Mouse (Mus musculus) forebrain, postnatal 0 days (tissue): ENCODE measurements at regions not wholly inside any gene's neighbourhood (a gene's known extent, or its start where the extent isn't known, plus 50 kb on each side); places are given as distances from the start of the nearest gene placed in this dataset.

Experiments
- ATAC-seq: fragments of 200-750 bp; cut with Nextera tagmentation; 2 replicates; pipeline ENCODE4 v1.8.0; 2017; ENCODE audit warnings: mild to moderate bottlenecking, moderate library complexity
- DNase-seq: peaks from one replicate; pipeline ENCODE4 v3.0.0-alpha.2; 2015
- H3K27ac ChIP-seq: fragments of 300-500 bp; sonication (generic); 2 replicates; pipeline ENCODE4 v1.5.1; 2014; ENCODE audit warnings: low read depth, mild to moderate bottlenecking, antibody characterized with exemption, low read length, moderate library complexity, mixed read lengths
- H3K27me3 ChIP-seq: fragments of 300-500 bp; sonication (generic); 2 replicates; pipeline ENCODE4 v1.6.1; 2014; ENCODE audit warnings: mild to moderate bottlenecking, low read length, mixed read lengths; ENCODE audit not compliant: insufficient read depth
- H3K36me3 ChIP-seq: fragments of 300-500 bp; sonication (generic); 2 replicates; pipeline ENCODE4 v1.6.1; 2014; ENCODE audit warnings: mild to moderate bottlenecking, moderate library complexity; ENCODE audit not compliant: insufficient read depth
- H3K4me1 ChIP-seq: fragments of 300-500 bp; sonication (generic); 2 replicates; pipeline ENCODE4 v1.6.1; 2014; ENCODE audit warnings: antibody characterized with exemption; ENCODE audit not compliant: insufficient read depth
- H3K4me2 ChIP-seq: fragments of 300-500 bp; sonication (generic); 2 replicates; pipeline ENCODE4 v1.6.1; 2014; ENCODE audit warnings: low read depth, mild to moderate bottlenecking, moderate library complexity
- H3K4me3 ChIP-seq: fragments of 300-500 bp; sonication (generic); 2 replicates; pipeline ENCODE4 v1.5.1; 2014; ENCODE audit warnings: low read depth, low read length, mixed read lengths
- H3K9ac ChIP-seq: fragments of 300-500 bp; sonication (generic); 2 replicates; pipeline ENCODE4 v1.6.1; 2014; ENCODE audit warnings: mild to moderate bottlenecking
- H3K9me3 ChIP-seq: fragments of 300-500 bp; sonication (generic); 2 replicates; pipeline ENCODE4 v1.6.1; 2016; ENCODE audit warnings: low read length
- CTCF ChIP-seq: sonication (generic); IDR thresholded peaks from 2 replicates; pipeline ENCODE4 v1.5.1; 2016; ENCODE audit warnings: antibody characterized with exemption, control low read depth, low read depth
- WGBS: fragments of 180-500 bp; shearing (Covaris S2); extraction: QIAGEN DNeasy Blood & Tissue Kit; methylation state at CpG from one replicate; pipeline ENCODE4 v1.1.7; 2014; 5-methylcytosine and 5-hydroxymethylcytosine counted together

- TF ChIP-seq CTCF: no peak
- H3K27me3 ChIP-seq: no peaks in the 10 kb centered on the region
- H3K4me1 ChIP-seq: no peaks in the 10 kb centered on the region
- no peak overlapping the region for H3K9ac ChIP-seq
- 87% methylated on average over 7 of the region's 7 CpGs for WGBS
- no peaks in the 10 kb centered on the region for H3K9me3 ChIP-seq
- DNase-seq (no peak), ATAC-seq (no peak)
- no peak overlapping the region for H3K4me2 ChIP-seq
- H3K4me3 ChIP-seq: no peak overlapping the region
- no peaks in the 10 kb centered on the region for H3K36me3 ChIP-seq
- no peak overlapping the region for H3K27ac ChIP-seq
Measured at GRCm38 (mm10) chr6:147755750-147756523, 280.3 kb downstream of the Ccdc91 start.

GRCm38 (mm10) chr6:147759485-147759884, 283.9 kb downstream of the Ccdc91 start:
- Histone ChIP-seq H3K9ac (no peak overlapping the region), H3K4me2 (no peak overlapping the region), H3K27me3 (0 out of 2 replicates have a peak, but pooled peaks cover 3% of the 10 kb centered on the region), H3K9me3 (no peaks in the 10 kb centered on the region), H3K27ac (no peak overlapping the region), H3K36me3 (no peaks in the 10 kb centered on the region), H3K4me3 (no peak overlapping the region), H3K4me1 (no peaks in the 10 kb centered on the region)
- no peak for DNase-seq
- WGBS: 90% methylated on average over 7 of the region's 7 CpGs
- no peak for ATAC-seq
- no peak for TF ChIP-seq CTCF

- Histone ChIP-seq H3K9me3 (no peaks in the 10 kb centered on the region), H3K4me3 (no peak overlapping the region), H3K4me1 (no peaks in the 10 kb centered on the region), H3K36me3 (no peaks in the 10 kb centered on the region), H3K27me3 (0 out of 2 replicates have a peak, but pooled peaks cover 3% of the 10 kb centered on the region), H3K4me2 (no peak overlapping the region), H3K27ac (no peak overlapping the region), H3K9ac (no peak overlapping the region)
- WGBS: 81% methylated on average over 2 of the region's 2 CpGs
- ATAC-seq (no peak), DNase-seq (no peak)
- TF ChIP-seq CTCF: no peak
Measured at GRCm38 (mm10) chr6:147760113-147760512, 284.5 kb downstream of the Ccdc91 start.

DNA sequence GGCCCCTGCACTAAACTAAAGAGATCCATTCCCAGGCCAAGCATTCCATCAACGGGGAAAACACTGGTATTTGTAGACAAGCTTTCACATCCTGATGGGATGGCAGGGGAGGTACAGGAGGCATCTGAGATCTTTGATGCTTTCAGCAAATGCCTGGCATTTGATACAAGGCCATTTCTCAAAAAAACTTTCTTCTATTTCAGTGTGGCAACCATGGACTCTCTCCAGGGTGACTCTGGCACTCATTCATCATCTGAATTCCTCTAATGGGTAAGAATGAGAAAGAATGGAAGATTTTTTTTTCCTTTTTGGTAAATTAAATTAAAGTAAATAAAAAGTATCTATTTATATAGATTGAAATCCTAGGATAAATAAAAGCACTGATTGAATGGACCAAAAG, 281.8 kb upstream of the Far2 start:
- H3K36me3 ChIP-seq: no peaks in the 10 kb centered on the region
- H3K9ac ChIP-seq: no peak overlapping the region
- no peak for TF ChIP-seq CTCF
- DNase-seq (no peak), ATAC-seq (no peak)
- H3K27ac ChIP-seq: no peak overlapping the region
- no peak overlapping the region for H3K4me2 ChIP-seq
- no peaks in the 10 kb centered on the region for H3K9me3 ChIP-seq
- no peak overlapping the region for H3K4me3 ChIP-seq
- WGBS: 83% methylated on average over 1 of the region's 1 CpGs
- no peaks in the 10 kb centered on the region for H3K4me1 ChIP-seq
- 0 out of 2 replicates have a peak, but pooled peaks cover 3% of the 10 kb centered on the region for H3K27me3 ChIP-seq

GRCm38 (mm10) chr6:147769180-147769579, 277.9 kb upstream of the Far2 start:
- DNase-seq (no peak), ATAC-seq (no peak)
- Histone ChIP-seq H3K4me2 (no peak overlapping the region), H3K4me1 (no peaks in the 10 kb centered on the region), H3K4me3 (no peak overlapping the region), H3K36me3 (no peaks in the 10 kb centered on the region), H3K9ac (no peak overlapping the region), H3K27ac (no peak overlapping the region), H3K27me3 (no peaks in the 10 kb centered on the region), H3K9me3 (no peaks in the 10 kb centered on the region)
- 94% methylated on average over 5 of the region's 5 CpGs for WGBS
- TF ChIP-seq CTCF: no peak

GRCm38 (mm10) chr6:147770034-147770433, 277.0 kb upstream of the Far2 start:
- TF ChIP-seq CTCF: no peak
- no peak overlapping the region for H3K27ac ChIP-seq
- DNase-seq (no peak), ATAC-seq (no peak)
- no peaks in the 10 kb centered on the region for H3K36me3 ChIP-seq
- no peaks in the 10 kb centered on the region for H3K27me3 ChIP-seq
- no peaks in the 10 kb centered on the region for H3K4me1 ChIP-seq
- no peak overlapping the region for H3K9ac ChIP-seq
- no peak overlapping the region for H3K4me3 ChIP-seq
- no peak overlapping the region for H3K4me2 ChIP-seq
- H3K9me3 ChIP-seq: no peaks in the 10 kb centered on the region

- DNase-seq (no peak), ATAC-seq (no peak)
- Histone ChIP-seq H3K4me3 (no peak overlapping the region), H3K27me3 (no peaks in the 10 kb centered on the region), H3K36me3 (no peaks in the 10 kb centered on the region), H3K9ac (no peak overlapping the region), H3K4me1 (no peaks in the 10 kb centered on the region), H3K9me3 (no peaks in the 10 kb centered on the region), H3K27ac (no peak overlapping the region), H3K4me2 (no peak overlapping the region)
- TF ChIP-seq CTCF: no peak
- WGBS: 29% methylated on average over 4 of the region's 4 CpGs
Measured at GRCm38 (mm10) chr6:147771411-147771810, 275.6 kb upstream of the Far2 start.
